Mouse (Mus musculus): ENCODE results near the gene Zbtb32. TPM values are rescaled to one million over a fixed set of nuclear protein-coding genes. Genes with fewer than 3 reads are reported as not detected.
A peak's percentile ranks its signal among the peaks of the same experiment; 100 is the strongest.

The Zbtb32 gene
- polyA plus RNA-seq, 1 experiment from 2014 or later: 0.20 TPM

- Histone ChIP-seq H3K9me3 (no peaks in the 10 kb centered on the region), H3K36me3 (replicated peaks) (peaks cover 76% of the 10 kb centered on the region), H3K27ac (no peak overlapping the region), H3K4me1 (peaks cover 17% of the 10 kb centered on the region), H3K4me3 (no peak overlapping the region), H3K27me3 (ENCODE audit: poor library complexity, severe bottlenecking) (no peaks in the 10 kb centered on the region)
- 93% methylated on average over 10 of the region's 10 CpGs for WGBS
- no peak for DNase-seq (ENCODE audit: extremely low spot score, low spot score)
Observed at GRCm38 (mm10) chr7:30584339-30584738, 14.4 kb downstream of the Zbtb32 start.

GRCm38 (mm10) chr7:30581547-30581946, 17.2 kb downstream of the Zbtb32 start:
- Histone ChIP-seq H3K4me1 (peaks cover 2% of the 10 kb centered on the region), H3K36me3 (replicated peaks) (peaks cover 100% of the 10 kb centered on the region), H3K9me3 (no peaks in the 10 kb centered on the region), H3K4me3 (no peak overlapping the region), H3K27ac (no peak overlapping the region), H3K27me3 (ENCODE audit: poor library complexity, severe bottlenecking) (no peaks in the 10 kb centered on the region)
- 95% methylated on average over 16 of the region's 16 CpGs for WGBS
- no peak for DNase-seq (ENCODE audit: extremely low spot score, low spot score)

- WGBS: 89% methylated on average over 8 of the region's 8 CpGs
- Histone ChIP-seq H3K27me3 (ENCODE audit: poor library complexity, severe bottlenecking) (no peaks in the 10 kb centered on the region), H3K4me3 (no peak overlapping the region), H3K9me3 (no peaks in the 10 kb centered on the region), H3K4me1 (no peaks in the 10 kb centered on the region), H3K36me3 (replicated peaks) (peaks cover 100% of the 10 kb centered on the region), H3K27ac (no peak overlapping the region)
- DNase-seq (ENCODE audit: extremely low spot score, low spot score): no peak
Observed at GRCm38 (mm10) chr7:30579950-30580349, 18.8 kb downstream of the Zbtb32 start.

DNA sequence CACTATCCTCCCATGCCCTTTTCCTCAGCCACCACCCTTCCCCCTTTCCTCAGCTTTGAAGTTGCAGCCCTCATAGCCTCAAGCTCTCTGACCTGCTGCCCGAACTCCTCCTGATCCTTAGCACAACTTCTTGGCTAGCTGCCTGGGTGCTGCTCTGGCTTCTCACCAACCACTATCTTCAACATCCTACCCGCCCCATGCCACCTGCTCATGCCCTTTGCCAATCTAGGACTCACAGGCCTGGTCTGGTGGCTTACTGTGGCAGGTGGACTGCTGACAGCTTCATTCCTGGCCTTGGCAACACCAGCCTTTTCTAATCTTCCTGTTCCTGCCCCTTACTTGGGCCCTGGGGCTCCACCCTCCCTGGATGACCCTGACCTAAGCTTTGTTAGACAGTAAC, 25.7 kb downstream of the Zbtb32 start:
- H3K4me1 ChIP-seq: no peaks in the 10 kb centered on the region
- DNase-seq (ENCODE audit: extremely low spot score, low spot score): no peak
- no peak overlapping the region for H3K27ac ChIP-seq
- H3K9me3 ChIP-seq: no peaks in the 10 kb centered on the region
- no peaks in the 10 kb centered on the region for H3K27me3 ChIP-seq (ENCODE audit: poor library complexity, severe bottlenecking)
- WGBS: 81% methylated on average over 2 of the region's 2 CpGs
- peaks cover 100% of the 10 kb centered on the region for H3K36me3 ChIP-seq (replicated peaks)
- H3K4me3 ChIP-seq: no peak overlapping the region

DNA sequence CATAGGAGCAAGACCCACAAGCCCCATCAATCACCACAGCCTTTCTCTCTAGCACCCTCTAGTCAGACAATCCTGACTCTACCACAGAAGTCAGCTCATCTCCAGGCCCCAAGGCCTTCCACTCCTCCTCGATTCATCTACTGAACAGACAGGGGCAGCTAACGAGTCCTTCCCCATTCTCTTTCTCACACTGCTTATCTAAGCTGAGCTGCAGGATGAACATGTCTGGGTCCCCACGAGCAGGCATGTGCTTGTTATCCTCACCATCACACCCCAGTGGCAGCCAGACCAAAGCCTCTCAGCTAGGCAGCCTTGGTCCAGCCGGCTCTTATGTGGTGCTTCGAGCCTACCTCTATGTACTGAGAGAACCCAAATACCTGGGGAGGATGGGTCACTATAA, 26.3 kb downstream of the Zbtb32 start:
- 91% methylated on average over 5 of the region's 5 CpGs for WGBS
- DNase-seq (ENCODE audit: extremely low spot score, low spot score): no peak
- no peak overlapping the region for H3K27ac ChIP-seq
- H3K4me1 ChIP-seq: no peaks in the 10 kb centered on the region
- H3K27me3 ChIP-seq (ENCODE audit: poor library complexity, severe bottlenecking): no peaks in the 10 kb centered on the region
- H3K4me3 ChIP-seq: no peak overlapping the region
- no peaks in the 10 kb centered on the region for H3K9me3 ChIP-seq
- peaks cover 98% of the 10 kb centered on the region for H3K36me3 ChIP-seq (replicated peaks)

DNA sequence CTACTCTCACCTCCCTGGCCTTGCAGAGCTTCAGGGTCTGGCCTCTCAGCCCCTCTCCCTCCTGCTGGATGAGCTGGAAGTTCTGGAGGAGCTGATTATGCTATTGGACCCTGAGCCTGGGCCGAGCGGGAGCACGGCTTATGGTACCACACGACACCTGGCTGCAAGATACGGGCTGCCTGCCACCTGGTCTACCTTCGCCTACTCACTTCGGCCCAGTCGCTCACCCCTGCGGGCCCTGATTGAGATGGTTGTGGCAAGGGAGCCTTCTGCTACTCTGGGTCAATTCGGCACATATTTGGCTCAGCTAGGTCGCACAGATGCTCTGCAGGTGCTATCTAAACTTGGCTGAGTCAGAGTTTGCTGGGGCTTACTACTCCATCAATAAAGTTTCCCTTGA, 31.2 kb downstream of the Zbtb32 start:
- Histone ChIP-seq H3K4me3 (no peak overlapping the region), H3K36me3 (replicated peaks) (peaks cover 81% of the 10 kb centered on the region)
- 89% methylated on average over 11 of the region's 11 CpGs for WGBS

DNA sequence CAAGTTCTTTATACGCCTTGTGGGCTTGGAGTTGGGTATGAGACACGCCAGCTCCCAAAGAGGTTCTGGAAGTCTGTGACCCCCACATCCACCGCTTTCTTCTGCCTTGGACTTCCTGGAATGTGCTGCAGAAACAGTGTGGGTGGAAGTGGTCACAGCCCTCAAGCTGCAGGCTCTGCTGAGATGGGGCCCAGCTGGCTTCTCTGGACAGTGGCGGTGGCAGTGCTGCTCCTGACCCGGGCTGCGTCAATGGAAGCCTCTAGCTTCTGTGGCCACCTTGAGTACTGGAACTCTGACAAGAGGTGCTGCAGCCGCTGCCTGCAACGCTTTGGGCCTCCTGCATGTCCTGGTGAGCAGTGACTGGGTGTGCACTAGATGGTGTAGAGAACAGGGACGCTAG, 32.7 kb downstream of the Zbtb32 start:
- H3K4me1 ChIP-seq: peaks cover 17% of the 10 kb centered on the region
- no peaks in the 10 kb centered on the region for H3K27me3 ChIP-seq (ENCODE audit: poor library complexity, severe bottlenecking)
- no peaks in the 10 kb centered on the region for H3K9me3 ChIP-seq
- 90% methylated on average over 9 of the region's 9 CpGs for WGBS
- H3K4me3 ChIP-seq: no peak overlapping the region
- H3K36me3 ChIP-seq (replicated peaks): peaks cover 66% of the 10 kb centered on the region
- no peak overlapping the region for H3K27ac ChIP-seq
- DNase-seq (ENCODE audit: extremely low spot score, low spot score): no peak

More for the DNA sequence above, 31.2 kb downstream of the Zbtb32 start:
- Histone ChIP-seq H3K27ac (no peak overlapping the region), H3K4me1 (peaks cover 10% of the 10 kb centered on the region), H3K9me3 (no peaks in the 10 kb centered on the region), H3K27me3 (ENCODE audit: poor library complexity, severe bottlenecking) (no peaks in the 10 kb centered on the region)
- DNase-seq (ENCODE audit: extremely low spot score, low spot score): no peak

GRCm38 (mm10) chr7:30564970-30565571, 33.6 kb downstream of the Zbtb32 start, which contains the start of gene Igflr1:
Gene Igflr1 (plus strand): TSS chr7:30565427.
- Histone ChIP-seq H3K27ac (no peak within 1 kb of the TSS), H3K36me3 (replicated peaks) (peaks cover 56% of the 10 kb centered on the region), H3K4me3 (peak within 1 kb of the TSS; percentile 72), H3K27me3 (ENCODE audit: poor library complexity, severe bottlenecking) (no peaks in the 10 kb centered on the region), H3K4me1 (peaks cover 19% of the 10 kb centered on the region), H3K9me3 (no peaks in the 10 kb centered on the region)
- WGBS: 95% methylated on average over 12 of the region's 12 CpGs
- DNase-seq (ENCODE audit: extremely low spot score, low spot score): no peak

DNA sequence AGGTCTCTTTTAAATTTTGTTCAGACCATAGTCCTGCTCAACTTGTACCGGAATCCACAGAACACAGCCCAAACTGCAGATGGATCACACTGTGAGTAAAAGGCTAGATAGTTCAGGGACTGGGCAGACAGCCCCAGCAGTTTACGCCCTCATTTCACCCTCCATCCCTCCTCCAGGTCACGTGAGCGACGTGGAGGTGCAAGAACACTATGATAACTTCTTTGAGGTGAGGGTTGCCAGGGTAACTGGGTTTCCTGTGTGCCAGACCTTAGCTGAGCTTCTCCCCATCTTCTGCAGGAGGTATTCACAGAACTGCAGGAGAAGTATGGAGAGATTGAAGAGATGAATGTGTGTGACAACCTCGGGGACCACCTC, 34.8 kb downstream of the Zbtb32 start:
- H3K4me1 ChIP-seq: peaks cover 25% of the 10 kb centered on the region
- 26% methylated on average over 6 of the region's 6 CpGs for WGBS
- no peaks in the 10 kb centered on the region for H3K27me3 ChIP-seq (ENCODE audit: poor library complexity, severe bottlenecking)
- no peak for DNase-seq (ENCODE audit: extremely low spot score, low spot score)
- peaks cover 45% of the 10 kb centered on the region for H3K36me3 ChIP-seq (replicated peaks)
- peak overlapping the region; percentile 91 for H3K27ac ChIP-seq
- H3K9me3 ChIP-seq: no peaks in the 10 kb centered on the region
- H3K4me3 ChIP-seq: peak overlapping the region; percentile 72

DNA sequence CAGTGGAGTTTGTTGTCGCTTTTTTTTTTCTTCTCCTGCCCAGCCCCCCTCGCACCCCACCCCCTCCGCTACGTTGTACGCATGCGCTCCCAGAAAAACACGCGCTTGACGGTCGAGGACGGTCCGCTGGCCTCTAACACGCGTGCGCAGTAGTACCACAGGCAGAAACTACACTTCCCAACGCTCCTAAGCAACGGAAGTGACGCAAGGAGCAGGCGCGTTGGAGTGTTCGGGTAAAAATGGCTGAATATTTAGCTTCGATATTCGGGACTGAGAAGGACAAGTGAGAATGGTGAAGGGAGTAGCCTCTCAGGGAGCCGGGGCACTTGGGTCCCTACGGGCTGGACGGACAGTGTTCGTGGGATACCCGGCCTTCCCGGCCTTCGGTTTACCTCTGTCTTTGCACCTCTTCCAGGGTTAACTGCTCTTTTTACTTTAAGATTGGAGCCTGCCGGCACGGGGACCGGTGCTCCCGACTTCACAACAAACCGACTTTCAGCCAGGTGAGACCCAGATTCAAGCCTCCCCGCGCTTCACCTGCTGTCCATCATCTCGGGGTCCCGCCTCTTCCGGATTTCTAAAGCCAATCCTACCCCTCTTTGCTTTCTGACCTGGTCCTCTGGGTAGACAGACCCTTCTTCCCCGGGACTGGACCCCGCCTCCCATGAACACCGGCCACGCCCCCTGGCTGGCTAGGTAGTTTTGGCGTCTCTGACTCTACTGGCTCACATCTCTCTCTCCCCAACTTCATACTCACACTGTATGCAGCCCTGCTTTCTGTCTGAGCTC, 35.4 kb downstream of the Zbtb32 start, which contains the start of the genes U2af1l4, Gm49396 and Psenen:
U2af1l4 (plus strand) TSS at position 185 of the 789 bp plus-strand sequence.
Gm49396 (plus strand) TSS at position 228 of the 789 bp plus-strand sequence.
Psenen (minus strand) TSS at position 511 of the 789 bp plus-strand sequence.
- under 1% methylated on average over 45 of the region's 45 CpGs for whole genome bisulfite sequencing
- peaks cover 39% of the 10 kb centered on the region for H3K36me3 ChIP-seq (replicated peaks)

DNA sequence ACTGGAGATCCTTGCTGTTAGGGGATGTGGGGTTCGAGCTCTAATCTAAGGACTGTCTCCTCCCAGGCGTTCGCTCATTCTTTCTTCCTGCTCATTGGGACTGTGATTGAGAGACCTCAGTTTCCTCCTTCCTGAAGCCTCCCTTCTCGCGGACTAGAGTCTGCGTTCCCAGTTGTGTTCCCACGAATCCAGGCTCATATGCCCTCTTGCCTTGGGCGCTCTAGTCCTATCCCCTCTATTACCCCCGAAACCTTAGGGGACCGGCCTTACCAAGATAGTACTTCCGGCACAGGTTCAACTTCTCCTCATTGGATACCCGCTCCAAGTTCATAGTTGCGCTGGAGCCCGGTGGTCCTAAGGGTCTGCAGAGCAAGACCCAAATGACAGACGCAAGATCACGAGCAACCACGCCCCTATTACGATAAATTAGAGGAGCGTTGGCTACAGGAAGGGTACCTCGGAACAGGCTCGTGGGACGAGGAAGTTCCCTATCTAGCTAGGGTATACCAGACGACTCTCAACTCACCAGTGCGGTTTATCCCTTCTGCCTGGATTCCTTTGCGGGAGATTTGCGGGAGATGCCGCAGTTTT, 36.1 kb downstream of the Zbtb32 start:
- Histone ChIP-seq H3K9me3 (no peaks in the 10 kb centered on the region), H3K36me3 (replicated peaks) (peaks cover 37% of the 10 kb centered on the region), H3K27ac (peak overlapping the region; percentile 91), H3K4me3 (peak overlapping the region; percentile 72), H3K27me3 (ENCODE audit: poor library complexity, severe bottlenecking) (no peaks in the 10 kb centered on the region), H3K4me1 (peaks cover 37% of the 10 kb centered on the region)
- DNase-seq (ENCODE audit: extremely low spot score, low spot score): no peak
- WGBS: 3% methylated on average over 27 of the region's 27 CpGs

More for the DNA sequence above, 35.4 kb downstream of the Zbtb32 start, which contains the start of the genes U2af1l4, Gm49396 and Psenen:
- H3K4me3 ChIP-seq: peak within 1 kb of the TSS; percentile 72
- H3K4me1 ChIP-seq: peaks cover 31% of the 10 kb centered on the region
- DNase-seq (ENCODE audit: extremely low spot score, low spot score): peak; percentile 95
- H3K9me3 ChIP-seq: no peaks in the 10 kb centered on the region
- H3K27me3 ChIP-seq (ENCODE audit: poor library complexity, severe bottlenecking): no peaks in the 10 kb centered on the region
- H3K27ac ChIP-seq: peak within 1 kb of the TSS; percentile 91

DNA sequence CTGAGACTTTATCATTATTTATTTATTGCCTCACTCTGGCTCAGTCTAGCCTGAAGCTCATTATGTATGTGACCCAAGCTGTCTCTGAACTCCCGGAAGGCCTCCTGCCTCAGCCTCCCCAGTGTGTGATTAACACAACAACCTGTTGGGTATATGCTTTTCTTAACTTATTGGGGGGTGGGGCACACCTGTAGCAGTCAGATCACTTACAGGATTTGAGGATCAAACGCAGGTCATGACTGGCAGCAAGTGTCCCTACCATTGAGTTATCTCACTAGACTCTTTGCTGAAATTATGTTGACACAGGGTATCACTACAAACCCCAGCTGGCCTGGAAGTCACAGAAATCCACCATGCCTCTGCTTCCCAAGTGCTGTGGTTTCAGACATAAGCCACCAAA, 38.4 kb downstream of the Zbtb32 start:
- Histone ChIP-seq H3K36me3 (replicated peaks) (peaks cover 37% of the 10 kb centered on the region), H3K9me3 (no peaks in the 10 kb centered on the region), H3K4me3 (peak overlapping the region; percentile 76; the same call in 1 of the 2 replicates), H3K4me1 (peaks cover 38% of the 10 kb centered on the region), H3K27ac (peak overlapping the region; percentile 82; the same call in 1 of the 2 replicates), H3K27me3 (ENCODE audit: poor library complexity, severe bottlenecking) (no peaks in the 10 kb centered on the region)
- WGBS: 72% methylated on average over 2 of the region's 2 CpGs
- no peak for DNase-seq (ENCODE audit: extremely low spot score, low spot score)
